ENCODE assay signal across 8 mouse cellular contexts in genomic region chr1:160693094-160693447, GRCm38 (mm10).
DNase-seq lines count a peak whose midpoint lies in the region; ATAC-seq and TF ChIP-seq lines count a peak whose summit lies in the region.

No protein-coding gene starts in this region.

- no peaks in the 10 kb centered on the region for H3K27me3 ChIP-seq in liver, embryonic 12.5 days (replicated peaks)
- no peaks in the 10 kb centered on the region for H3K27me3 ChIP-seq in heart, embryonic 15.5 days
- H3K27me3 ChIP-seq in lung, embryonic 14.5 days (ENCODE audit: insufficient read depth, low read length) = no peaks in the 10 kb centered on the region

- no peak for TF ChIP-seq CTCF in lung, embryonic 14.5 days (IDR thresholded peaks at IDR 0.05; ENCODE audit: low read depth)

- no peak overlapping the region for H3K27ac ChIP-seq in liver, embryonic 12.5 days
- peak overlapping the region; percentile 71 for H3K27ac ChIP-seq in heart, embryonic 15.5 days
- H3K27ac ChIP-seq in lung, embryonic 14.5 days (ENCODE audit: low read depth) = no peak overlapping the region

- H3K4me2 ChIP-seq in liver, embryonic 12.5 days = no peak overlapping the region
- no peak overlapping the region for H3K4me2 ChIP-seq in heart, embryonic 15.5 days
- H3K4me2 ChIP-seq in lung, embryonic 14.5 days = no peak overlapping the region

- H3K9me3 ChIP-seq in liver, embryonic 12.5 days (replicated peaks) = no peaks in the 10 kb centered on the region
- no peaks in the 10 kb centered on the region for H3K9me3 ChIP-seq in heart, embryonic 15.5 days (replicated peaks)
- no peaks in the 10 kb centered on the region for H3K9me3 ChIP-seq in lung, embryonic 14.5 days (ENCODE audit: low read depth, low read length)

- H3K36me3 ChIP-seq in liver, embryonic 12.5 days = peaks cover 12% of the 10 kb centered on the region; the same call in 1 of the 2 replicates
- H3K36me3 ChIP-seq in heart, embryonic 15.5 days = no peaks in the 10 kb centered on the region
- no peaks in the 10 kb centered on the region for H3K36me3 ChIP-seq in lung, embryonic 14.5 days (ENCODE audit: insufficient read depth)

- no peak overlapping the region for H3K4me3 ChIP-seq in liver, embryonic 12.5 days
- H3K4me3 ChIP-seq in heart, embryonic 15.5 days = no peak overlapping the region
- no peak overlapping the region for H3K4me3 ChIP-seq in lung, embryonic 14.5 days (ENCODE audit: low read depth, low read length)

- no peak for ATAC-seq in liver, embryonic 12.5 days
- peak; percentile 62; the same call in 1 of the 2 replicates for ATAC-seq in common myeloid progenitor, adult 5-6 weeks (replicated peaks; ENCODE audit: low read depth, poor library complexity, severe bottlenecking)
- peak; percentile 97 for ATAC-seq in heart, embryonic 15.5 days (replicated peaks; ENCODE audit: insufficient number of reproducible peaks, insufficient read depth, low FRiP score, low read depth)
- peak; percentile 100 for ATAC-seq in lung, embryonic 14.5 days (ENCODE audit: insufficient read depth)

- peak; percentile 35 for DNase-seq in liver
- peak; percentile 92 for DNase-seq in layer of hippocampus, adult 11-12 months (ENCODE audit: low spot score)
- DNase-seq in lung, embryonic 14.5 days = peak; percentile 98
- DNase-seq in skeletal muscle tissue, adult 2 months (ENCODE audit: low read depth, low spot score) = peak; percentile 95
- no peak for DNase-seq in embryo, embryonic 11 days

- no peaks in the 10 kb centered on the region for H3K4me1 ChIP-seq in liver, embryonic 12.5 days
- peaks cover 6% of the 10 kb centered on the region; the same call in 1 of the 2 replicates for H3K4me1 ChIP-seq in heart, embryonic 15.5 days (replicated peaks)
- H3K4me1 ChIP-seq in lung, embryonic 14.5 days (ENCODE audit: insufficient read depth) = no peaks in the 10 kb centered on the region

- WGBS in liver, embryonic 12.5 days (ENCODE audit: insufficient replicate concordance) = 94% methylated on average over 1 of the region's 1 CpGs
- WGBS in heart, embryonic 15.5 days = 13% methylated on average over 1 of the region's 1 CpGs
- WGBS in lung, embryonic 14.5 days = 32% methylated on average over 1 of the region's 1 CpGs

- no peak overlapping the region for H3K9ac ChIP-seq in liver, embryonic 12.5 days
- H3K9ac ChIP-seq in heart, embryonic 15.5 days = no peak overlapping the region
- H3K9ac ChIP-seq in lung, embryonic 14.5 days = no peak overlapping the region
